Mouse (Mus musculus) gastrocnemius, adult 8-10 months (tissue): ENCODE results near the gene Mob3b. TPM values are rescaled to one million over a fixed set of nuclear protein-coding genes. Genes with fewer than 3 reads are reported as not detected.
"Not testable (repeated sequence)": the region's sequence is repeated elsewhere in the genome, so short reads cannot be mapped to it uniquely, and the experiment has no call there.

Experiments used
- DNase-seq, 2 experiments: peaks; one replicate each; pipeline ENCODE4 v3.0.0; 2022; ENCODE audit warnings: low spot score in 2 of 2
- total RNA-seq, 4 experiments: library from RNA; stranded (reverse); gene quantifications; 2 replicates each; pipeline ENCODE4 v1.2.4; 2022

The Mob3b gene
- total RNA-seq, 4 experiments from 2014 or later = 0.19 to 1.5 (median 0.50) TPM

GRCm38 (mm10) chr4:34967541-34967940 is 189.7 kb downstream of the Mob3b start:
- no peak for DNase-seq

- DNase-seq = no peak
Observed at GRCm38 (mm10) chr4:34966336-34966957, 190.8 kb downstream of the Mob3b start.

DNA sequence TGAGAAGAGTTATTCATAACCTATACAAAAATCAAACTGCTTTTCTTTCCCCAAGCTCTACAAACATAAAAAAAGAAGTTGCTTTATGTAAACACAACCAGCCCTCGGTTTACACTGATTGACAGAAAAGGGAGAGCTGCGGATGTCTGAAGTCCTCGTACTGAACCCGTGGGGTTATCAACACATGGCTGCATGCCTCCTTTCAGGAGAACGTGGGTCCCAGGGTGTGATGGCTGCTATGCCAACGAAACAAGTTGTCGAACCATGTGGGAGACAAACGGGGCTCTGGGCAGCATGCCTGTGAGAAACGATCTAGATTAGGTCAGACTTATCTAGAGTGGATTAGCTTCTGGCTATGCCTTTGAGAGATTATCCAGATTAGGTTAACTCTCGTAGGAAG is 192.4 kb downstream of the Mob3b start:
- DNase-seq = no peak

DNA sequence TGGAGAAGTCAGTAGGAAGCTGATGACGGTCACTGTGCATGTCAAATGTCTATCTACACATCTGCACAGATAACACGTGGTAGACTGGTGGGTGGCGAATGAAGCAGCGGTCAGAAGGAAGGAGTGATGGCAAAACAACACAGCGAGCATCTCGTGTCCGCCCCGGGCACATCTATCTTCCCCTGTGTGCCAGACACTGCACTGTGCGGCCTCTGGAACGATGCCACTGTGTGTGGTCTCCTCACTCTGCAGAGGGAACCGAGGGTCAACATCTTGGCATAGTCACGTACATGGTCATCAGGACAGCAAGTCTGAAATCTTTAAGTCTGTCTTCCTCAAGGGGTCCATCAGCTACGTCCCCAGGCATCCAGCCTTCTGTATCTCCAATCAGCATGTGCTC is 193.3 kb downstream of the Mob3b start:
- no peak for DNase-seq

GRCm38 (mm10) chr4:34960781-34961560 is 196.3 kb downstream of the Mob3b start:
- DNase-seq = no peak

- DNase-seq = no peak
Observed at GRCm38 (mm10) chr4:34959477-34959876, 197.8 kb downstream of the Mob3b start.

DNA sequence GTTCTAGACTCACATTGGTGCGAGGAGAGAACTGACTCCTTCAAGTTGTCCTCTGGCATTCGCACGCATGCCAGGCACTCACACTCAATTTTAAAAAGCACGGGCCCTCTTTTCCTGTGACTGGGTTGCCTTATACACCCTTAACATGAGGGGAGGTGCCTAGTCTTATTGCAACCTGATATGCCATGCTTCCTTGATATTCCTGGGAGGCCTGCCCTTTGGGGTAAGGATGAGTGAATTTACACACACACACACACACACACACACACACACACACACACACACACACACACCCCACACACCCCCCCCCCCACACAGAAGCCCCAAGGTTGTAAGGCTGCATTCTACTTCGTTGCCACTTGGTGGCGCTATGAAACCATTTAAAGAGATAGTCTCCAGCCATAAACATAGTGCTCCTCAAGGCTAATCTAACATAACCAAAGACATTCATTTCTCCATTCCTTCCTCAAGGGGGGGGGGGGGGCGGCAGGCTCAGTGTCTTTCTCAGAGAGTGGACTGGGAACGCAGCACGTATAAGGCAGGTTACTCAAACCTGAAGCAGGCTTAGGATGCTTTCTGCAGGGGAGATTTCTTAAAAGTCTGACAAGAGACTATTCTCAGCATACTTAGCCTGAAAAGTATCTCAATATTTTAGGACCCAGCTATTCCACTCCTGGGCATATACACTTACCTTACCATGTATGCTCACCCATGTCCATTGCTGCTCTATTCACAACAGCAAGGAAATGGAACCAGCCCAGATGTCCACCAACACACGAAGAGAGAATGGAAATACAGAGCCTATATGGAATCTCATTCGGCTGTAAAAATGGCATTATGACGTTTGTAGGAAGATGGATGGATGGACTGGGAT is 198.9 kb downstream of the Mob3b start:
- DNase-seq = no peak

GRCm38 (mm10) chr4:34953716-34954115 is 203.6 kb downstream of the Mob3b start:
- DNase-seq = peak in 1 of 2 experiments; percentile 0

DNA sequence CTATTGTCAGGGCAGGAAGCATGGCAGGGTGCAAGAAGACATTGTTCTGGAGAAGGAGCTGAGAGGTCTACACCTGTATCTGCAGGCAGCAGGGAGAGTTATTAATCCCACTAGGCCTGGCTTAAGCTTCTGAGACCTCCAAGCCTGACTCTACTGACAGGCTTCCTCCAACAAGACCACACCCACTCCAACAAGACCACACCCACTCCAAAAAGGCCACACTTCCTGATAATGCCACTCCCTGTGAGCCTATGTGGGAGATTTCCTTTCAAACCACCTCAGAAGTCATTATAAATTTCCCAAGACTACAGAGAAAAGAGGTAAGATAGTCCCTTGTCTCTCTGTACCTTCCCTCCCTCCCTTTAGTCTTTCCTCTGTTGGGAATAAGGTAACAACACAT is 210.1 kb downstream of the Mob3b start:
- no peak for DNase-seq

GRCm38 (mm10) chr4:34941046-34941445 is 216.2 kb downstream of the Mob3b start:
- DNase-seq = no peak

DNA sequence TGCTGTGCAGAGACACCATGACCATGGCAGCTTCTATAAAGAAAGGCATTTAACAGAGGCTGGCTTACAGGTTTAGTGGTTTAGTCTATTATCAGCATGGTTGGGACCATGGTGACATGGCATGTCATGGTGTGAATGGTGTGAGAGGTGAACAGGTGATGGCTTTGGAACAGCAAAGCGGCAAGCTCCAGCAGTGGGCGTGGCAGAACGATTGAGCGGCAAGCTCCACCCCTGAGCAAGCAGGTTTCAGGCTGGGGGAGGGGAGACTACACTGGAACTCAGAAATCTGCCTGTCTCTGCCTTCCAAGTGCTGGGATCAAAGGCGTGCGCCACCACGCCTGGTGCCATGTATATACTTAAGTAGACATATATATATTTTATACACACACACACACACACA is 228.9 kb downstream of the Mob3b start:
- not testable (repeated sequence) for DNase-seq

GRCm38 (mm10) chr4:34922177-34922870 is 235.0 kb downstream of the Mob3b start:
- no peak for DNase-seq

GRCm38 (mm10) chr4:34917400-34917799 is 239.9 kb downstream of the Mob3b start:
- DNase-seq = no peak

GRCm38 (mm10) chr4:34912171-34912570 is 245.1 kb downstream of the Mob3b start:
- no peak for DNase-seq

DNA sequence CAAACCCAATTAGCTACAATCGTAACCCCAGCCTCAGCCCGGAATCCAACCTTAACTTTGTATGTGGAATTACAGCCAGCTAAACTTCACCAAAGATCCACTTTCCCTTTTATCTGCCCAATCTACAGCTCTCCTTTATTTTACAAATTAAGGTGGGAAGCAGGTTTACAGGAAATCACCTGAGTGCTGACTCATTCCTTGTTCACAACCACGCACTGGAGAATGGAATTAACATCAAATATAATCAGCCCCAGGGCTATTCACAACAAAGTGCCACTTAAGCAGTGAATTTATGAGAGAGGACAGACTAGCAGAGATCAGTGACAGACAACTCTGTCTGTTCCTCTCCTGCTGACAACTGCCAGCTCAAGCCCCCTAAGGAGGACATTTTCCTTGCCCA is 245.9 kb downstream of the Mob3b start:
- DNase-seq = no peak

GRCm38 (mm10) chr4:34908127-34908526 is 249.2 kb downstream of the Mob3b start:
- DNase-seq = no peak

- no peak for DNase-seq
Observed at GRCm38 (mm10) chr4:34907026-34907425, 250.3 kb downstream of the Mob3b start.

GRCm38 (mm10) chr4:34906151-34906550 is 251.1 kb downstream of the Mob3b start:
- DNase-seq = no peak

DNA sequence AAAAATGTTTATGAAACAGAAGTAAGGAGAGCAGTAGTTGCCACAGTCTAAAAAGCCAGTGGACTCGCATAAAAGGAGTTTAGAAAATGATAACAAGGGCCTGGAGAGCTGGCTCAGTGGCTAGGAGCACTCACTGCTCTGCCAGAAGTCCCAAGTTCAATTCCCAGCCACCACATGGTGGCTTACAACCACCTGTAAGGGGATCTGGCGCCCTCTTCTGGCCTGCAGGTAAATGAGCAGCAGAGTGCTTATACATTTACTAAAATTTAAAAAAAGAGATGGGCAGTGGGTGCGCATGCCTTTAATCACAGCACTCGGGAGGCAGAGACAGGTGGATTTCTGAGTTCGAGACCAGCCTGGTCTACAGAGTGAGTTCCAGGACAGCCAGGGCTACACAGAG is 251.9 kb downstream of the Mob3b start:
- DNase-seq = no peak

DNA sequence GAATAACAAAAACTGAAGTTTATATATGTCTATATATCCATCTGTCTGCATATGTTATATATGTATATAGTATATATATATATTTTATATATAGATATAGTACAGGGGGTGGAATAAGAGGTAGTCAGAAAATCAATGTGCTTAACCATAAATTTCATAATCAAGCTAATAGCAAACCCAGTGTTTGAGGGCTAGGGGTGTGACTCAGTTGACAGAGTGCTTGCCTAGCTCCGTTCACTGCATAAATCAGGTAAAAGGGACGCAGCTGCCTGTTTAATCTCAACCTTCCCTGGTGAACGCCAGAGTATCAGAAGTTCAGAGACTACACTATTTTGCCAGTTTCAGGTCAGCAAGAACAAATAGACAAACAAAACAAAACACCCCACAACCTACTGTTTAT is 255.7 kb downstream of the Mob3b start:
- not testable (repeated sequence) for DNase-seq

DNA sequence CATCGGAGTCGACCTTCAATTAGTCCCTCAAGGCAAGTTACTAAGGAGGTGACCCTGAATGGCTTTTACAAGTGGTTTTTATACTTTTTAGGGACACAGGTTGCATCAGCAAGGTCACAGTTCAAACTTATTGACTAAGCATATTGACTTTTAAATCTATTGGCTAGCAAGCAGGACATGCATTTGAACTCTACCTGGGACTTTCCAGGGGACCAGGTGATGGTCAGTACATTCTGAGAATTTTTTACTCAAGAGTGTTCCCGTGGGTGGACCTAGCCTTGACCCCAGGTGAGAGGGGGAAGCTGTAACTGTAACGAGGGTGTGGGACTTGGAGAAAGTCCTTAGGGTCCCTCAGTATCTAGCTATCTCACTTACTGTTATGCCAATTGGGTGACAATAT is 256.1 kb downstream of the Mob3b start:
- DNase-seq = no peak
